Mouse (Mus musculus) spleen, adult 2 months (tissue): ENCODE data around the gene Cdh8.

Experiments
- CTCF ChIP-seq: fragments of 200-500 bp; IDR thresholded peaks from 2 replicates; pipeline ENCODE4 v1.5.1; 2011; ENCODE audit warnings: mild to moderate bottlenecking, inconsistent platforms; ENCODE audit not compliant: insufficient read depth, insufficient read length, insufficient replicate concordance; ENCODE audit errors: extremely low read depth
- POLR2A ChIP-seq: fragments of 200-500 bp; IDR thresholded peaks from 2 replicates; pipeline ENCODE4 v1.6.1; 2011; ENCODE audit warnings: low read depth, low read length, inconsistent platforms

GRCm38 (mm10) chr8:99145436-99145835 is 270.8 kb downstream of the Cdh8 start:
- TF ChIP-seq POLR2A = no peak
- TF ChIP-seq CTCF = no peak
